Mouse (Mus musculus) hindbrain, embryonic 11.5 days (tissue): Measurements from ENCODE around the gene Zfhx3. TPM values are rescaled to one million over a fixed set of nuclear protein-coding genes. Genes with fewer than 3 reads are reported as not detected.

ENCODE experiments used
- ATAC-seq: fragments of 200-750 bp; cut with Nextera tagmentation; 2 replicates; pipeline ENCODE4 v1.8.0; 2017; ENCODE audit warnings: mild to moderate bottlenecking, moderate TSS enrichment, moderate library complexity; ENCODE audit not compliant: low FRiP score
- DNase-seq: peaks from one replicate; pipeline ENCODE4 v3.0.0-alpha.2; 2015; ENCODE audit warnings: low spot score
- H3K27ac ChIP-seq: fragments of 300-500 bp; sonication (generic); 2 replicates; pipeline ENCODE4 v1.5.1; 2014; ENCODE audit warnings: mild to moderate bottlenecking, low read depth, low read length
- H3K27me3 ChIP-seq: fragments of 300-500 bp; sonication (generic); 2 replicates; pipeline ENCODE4 v1.6.1; 2014; ENCODE audit warnings: mild to moderate bottlenecking, low read length, moderate library complexity, mixed read lengths; ENCODE audit not compliant: control insufficient read depth, insufficient read depth
- H3K36me3 ChIP-seq: fragments of 300-500 bp; sonication (generic); 2 replicates; pipeline ENCODE4 v1.6.1; 2014; ENCODE audit warnings: mild to moderate bottlenecking, low read length, moderate library complexity, mixed read lengths; ENCODE audit not compliant: control insufficient read depth, insufficient read depth
- H3K4me1 ChIP-seq: fragments of 300-500 bp; sonication (generic); replicated peaks from 2 replicates; pipeline ENCODE4 v1.6.1; 2014; ENCODE audit warnings: low read length, mixed read lengths; ENCODE audit not compliant: control insufficient read depth, insufficient read depth
- H3K4me2 ChIP-seq: fragments of 300-500 bp; sonication (generic); replicated peaks from 2 replicates; pipeline ENCODE4 v1.6.1; 2014; ENCODE audit warnings: mild to moderate bottlenecking, low read depth, low read length
- H3K4me3 ChIP-seq: fragments of 300-500 bp; sonication (generic); 2 replicates; pipeline ENCODE4 v1.5.1; 2014; ENCODE audit warnings: low read depth, low read length
- H3K9ac ChIP-seq: fragments of 300-500 bp; sonication (generic); 2 replicates; pipeline ENCODE4 v1.6.1; 2014; ENCODE audit warnings: low read depth, low read length
- H3K9me3 ChIP-seq: fragments of 300-500 bp; sonication (generic); 2 replicates; pipeline ENCODE4 v1.6.1; 2016; ENCODE audit warnings: low read length; ENCODE audit not compliant: control insufficient read depth
- WGBS: fragments of 180-500 bp; shearing (Covaris S2); extraction: QIAGEN DNeasy Blood & Tissue Kit; methylation state at CpG from one replicate; pipeline ENCODE4 v1.1.7; 2014; 5-methylcytosine and 5-hydroxymethylcytosine counted together
- polyA plus RNA-seq: library from polyadenylated mRNA; unstranded; fragments of >200 nt; fragmentation: Nextera tagmentation; extraction: Ambion mirVana; gene quantifications from 2 replicates; pipeline ENCODE4 v1.2.1, GENCODE M21; 2014

Zfhx3 gene
- polyA plus RNA-seq, 1 experiment from 2014 or later = 47.1 TPM

- Histone ChIP-seq H3K27ac (no peak overlapping the region), H3K4me1 (no peaks in the 10 kb centered on the region), H3K4me2 (no peak overlapping the region), H3K9ac (no peak overlapping the region), H3K27me3 (no peaks in the 10 kb centered on the region), H3K36me3 (no peaks in the 10 kb centered on the region), H3K4me3 (no peak overlapping the region), H3K9me3 (no peaks in the 10 kb centered on the region)
- ATAC-seq (no peak), DNase-seq (no peak)
- 87% methylated on average over 12 of the region's 12 CpGs for WGBS
Measured at GRCm38 (mm10) chr8:108496101-108496500, 553.7 kb downstream of the Zfhx3 start.

- H3K9ac ChIP-seq = no peak overlapping the region
- H3K4me3 ChIP-seq = no peak overlapping the region
- H3K4me1 ChIP-seq = peaks cover 5% of the 10 kb centered on the region; the same call in 1 of the 2 replicates
- no peak for ATAC-seq
- no peaks in the 10 kb centered on the region for H3K9me3 ChIP-seq
- peaks cover 33% of the 10 kb centered on the region for H3K27me3 ChIP-seq
- no peak for DNase-seq
- no peaks in the 10 kb centered on the region for H3K36me3 ChIP-seq
- no peak overlapping the region for H3K27ac ChIP-seq
- H3K4me2 ChIP-seq = no peak overlapping the region
- WGBS = 90% methylated on average over 3 of the region's 3 CpGs
Measured at GRCm38 (mm10) chr8:108506779-108507178, 564.3 kb downstream of the Zfhx3 start.

GRCm38 (mm10) chr8:108507769-108508168, 565.3 kb downstream of the Zfhx3 start:
- no peak for ATAC-seq
- no peak overlapping the region for H3K4me3 ChIP-seq
- no peak for DNase-seq
- no peaks in the 10 kb centered on the region for H3K36me3 ChIP-seq
- 87% methylated on average over 3 of the region's 3 CpGs for WGBS
- H3K4me2 ChIP-seq = no peak overlapping the region
- peaks cover 42% of the 10 kb centered on the region for H3K27me3 ChIP-seq
- no peak overlapping the region for H3K9ac ChIP-seq
- H3K27ac ChIP-seq = no peak overlapping the region
- no peaks in the 10 kb centered on the region for H3K9me3 ChIP-seq
- H3K4me1 ChIP-seq = peaks cover 5% of the 10 kb centered on the region; the same call in 1 of the 2 replicates

- peaks cover 5% of the 10 kb centered on the region; the same call in 1 of the 2 replicates for H3K4me1 ChIP-seq
- peak; percentile 87 for ATAC-seq
- H3K36me3 ChIP-seq = no peaks in the 10 kb centered on the region
- H3K9ac ChIP-seq = no peak overlapping the region
- no peaks in the 10 kb centered on the region for H3K9me3 ChIP-seq
- no peak overlapping the region for H3K4me2 ChIP-seq
- peaks cover 52% of the 10 kb centered on the region for H3K27me3 ChIP-seq
- DNase-seq = peak; percentile 68
- no peak overlapping the region for H3K27ac ChIP-seq
- H3K4me3 ChIP-seq = no peak overlapping the region
- 21% methylated on average over 14 of the region's 14 CpGs for WGBS
Measured at GRCm38 (mm10) chr8:108510641-108511325, 568.3 kb downstream of the Zfhx3 start.

GRCm38 (mm10) chr8:108518116-108518515, 575.7 kb downstream of the Zfhx3 start:
- DNase-seq (no peak), ATAC-seq (no peak)
- Histone ChIP-seq H3K4me1 (no peaks in the 10 kb centered on the region), H3K9ac (no peak overlapping the region), H3K4me2 (no peak overlapping the region), H3K27ac (no peak overlapping the region), H3K4me3 (no peak overlapping the region), H3K36me3 (no peaks in the 10 kb centered on the region), H3K27me3 (peaks cover 13% of the 10 kb centered on the region), H3K9me3 (no peaks in the 10 kb centered on the region)
- 92% methylated on average over 7 of the region's 7 CpGs for WGBS

GRCm38 (mm10) chr8:108522050-108522449, 579.6 kb downstream of the Zfhx3 start:
- WGBS = 91% methylated on average over 4 of the region's 4 CpGs

GRCm38 (mm10) chr8:108529421-108529820, 587.0 kb downstream of the Zfhx3 start:
- 92% methylated on average over 7 of the region's 7 CpGs for WGBS
- H3K9ac ChIP-seq = no peak overlapping the region
- H3K4me3 ChIP-seq = no peak overlapping the region
- H3K27me3 ChIP-seq = no peaks in the 10 kb centered on the region
- H3K9me3 ChIP-seq = no peaks in the 10 kb centered on the region
- H3K4me2 ChIP-seq = no peak overlapping the region
- no peaks in the 10 kb centered on the region for H3K4me1 ChIP-seq
- no peak for ATAC-seq
- H3K27ac ChIP-seq = no peak overlapping the region
- DNase-seq = no peak
- H3K36me3 ChIP-seq = no peaks in the 10 kb centered on the region

More at GRCm38 (mm10) chr8:108522050-108522449, 579.6 kb downstream of the Zfhx3 start:
- DNase-seq (no peak), ATAC-seq (no peak)
- H3K9me3 ChIP-seq = no peaks in the 10 kb centered on the region
- H3K4me1 ChIP-seq = no peaks in the 10 kb centered on the region
- H3K36me3 ChIP-seq = no peaks in the 10 kb centered on the region
- peaks cover 3% of the 10 kb centered on the region; the same call in 1 of the 2 replicates for H3K27me3 ChIP-seq
- H3K4me3 ChIP-seq = no peak overlapping the region
- no peak overlapping the region for H3K4me2 ChIP-seq
- H3K9ac ChIP-seq = no peak overlapping the region
- H3K27ac ChIP-seq = no peak overlapping the region

- no peaks in the 10 kb centered on the region for H3K4me1 ChIP-seq
- H3K4me3 ChIP-seq = no peak overlapping the region
- no peaks in the 10 kb centered on the region for H3K9me3 ChIP-seq
- no peak overlapping the region for H3K27ac ChIP-seq
- H3K27me3 ChIP-seq = no peaks in the 10 kb centered on the region
- DNase-seq (no peak), ATAC-seq (peak; percentile 68)
- no peak overlapping the region for H3K4me2 ChIP-seq
- 78% methylated on average over 16 of the region's 16 CpGs for WGBS
- no peak overlapping the region; the same call in 1 of the 2 replicates for H3K9ac ChIP-seq
- no peaks in the 10 kb centered on the region for H3K36me3 ChIP-seq
Measured at GRCm38 (mm10) chr8:108535121-108535876, 592.9 kb downstream of the Zfhx3 start.
